Mouse (Mus musculus) activated CD4-positive, CD25-positive, alpha-beta regulatory T cell, adult 4 months (primary cell): ENCODE measurements around the gene Csnk1g2. TPM values are rescaled to one million over a fixed set of nuclear protein-coding genes. Genes with fewer than 3 reads are reported as not detected.

Experiments used
- ATAC-seq: one replicate; pipeline ENCODE4 v1.8.0; 2017
- polyA plus RNA-seq, 2 experiments: library from polyadenylated mRNA; unstranded; fragments of 100-300 nt; shearing (Covaris generic); gene quantifications; one replicate each; pipeline ENCODE4 v1.2.1; 2017

Csnk1g2 gene
- polyA plus RNA-seq, result 10 to 100 TPM; 13.3 to 16.1 TPM

GRCm38 (mm10) chr10:80622661-80623456 is at the start of gene Csnk1g2:
Csnk1g2 (plus strand) TSS chr10:80622838.
- ATAC-seq, result no peak

GRCm38 (mm10) chr10:80573944-80574343 is 48.7 kb upstream of the Csnk1g2 start:
- ATAC-seq, result no peak

- no peak for ATAC-seq
Measured at GRCm38 (mm10) chr10:80574896-80575295, 47.7 kb upstream of the Csnk1g2 start.

GRCm38 (mm10) chr10:80575925-80576324 is 46.7 kb upstream of the Csnk1g2 start:
- no peak for ATAC-seq

GRCm38 (mm10) chr10:80576351-80577194 is 46.1 kb upstream of the Csnk1g2 start:
- no peak for ATAC-seq

- peak; percentile 72 for ATAC-seq
Measured at GRCm38 (mm10) chr10:80577195-80578130, 45.2 kb upstream of the Csnk1g2 start, which contains the start of gene Klf16. Klf16 (minus strand) TSS chr10:80577321.

- peak; percentile 49 for ATAC-seq
Measured at GRCm38 (mm10) chr10:80578131-80578750, 44.4 kb upstream of the Csnk1g2 start.

- ATAC-seq, result peak; percentile 40
Measured at GRCm38 (mm10) chr10:80578911-80579310, 43.7 kb upstream of the Csnk1g2 start.

GRCm38 (mm10) chr10:80583047-80583446 is 39.6 kb upstream of the Csnk1g2 start:
- ATAC-seq, result no peak

- no peak for ATAC-seq
Measured at GRCm38 (mm10) chr10:80584045-80584488, 38.6 kb upstream of the Csnk1g2 start.

GRCm38 (mm10) chr10:80584642-80585552 is 37.7 kb upstream of the Csnk1g2 start:
- ATAC-seq, result no peak

- no peak for ATAC-seq
Measured at GRCm38 (mm10) chr10:80585581-80585980, 37.1 kb upstream of the Csnk1g2 start.

GRCm38 (mm10) chr10:80586407-80587304 is 36.0 kb upstream of the Csnk1g2 start:
- no peak for ATAC-seq

- ATAC-seq, result no peak
Measured at GRCm38 (mm10) chr10:80587305-80587657, 35.4 kb upstream of the Csnk1g2 start.

GRCm38 (mm10) chr10:80589127-80589878 is 33.3 kb upstream of the Csnk1g2 start:
- ATAC-seq, result peak; percentile 7

GRCm38 (mm10) chr10:80589879-80590854 is 32.5 kb upstream of the Csnk1g2 start, which contains the start of gene Abhd17a:
Abhd17a (minus strand) TSS chr10:80590341.
- peak; percentile 95 for ATAC-seq

GRCm38 (mm10) chr10:80596318-80596717 is 26.3 kb upstream of the Csnk1g2 start:
- ATAC-seq, result no peak
